Mouse (Mus musculus) urinary bladder, postnatal 4 days (tissue): ENCODE results near the gene Dkk1.
"Not testable (repeated sequence)": the region's sequence is repeated elsewhere in the genome, so short reads cannot be mapped to it uniquely, and the experiment has no call there.

Experiments used
- DNase-seq, 2 experiments: peaks; one replicate each; pipeline ENCODE4 v3.0.0; 2021 to 2022; ENCODE audit warnings: low spot score in 2 of 2

The Dkk1 gene

GRCm38 (mm10) chr19:30549044-30549853 lies at the start of gene Dkk1:
Gene Dkk1 (minus strand): TSS chr19:30549665.
- no peak for DNase-seq

DNA sequence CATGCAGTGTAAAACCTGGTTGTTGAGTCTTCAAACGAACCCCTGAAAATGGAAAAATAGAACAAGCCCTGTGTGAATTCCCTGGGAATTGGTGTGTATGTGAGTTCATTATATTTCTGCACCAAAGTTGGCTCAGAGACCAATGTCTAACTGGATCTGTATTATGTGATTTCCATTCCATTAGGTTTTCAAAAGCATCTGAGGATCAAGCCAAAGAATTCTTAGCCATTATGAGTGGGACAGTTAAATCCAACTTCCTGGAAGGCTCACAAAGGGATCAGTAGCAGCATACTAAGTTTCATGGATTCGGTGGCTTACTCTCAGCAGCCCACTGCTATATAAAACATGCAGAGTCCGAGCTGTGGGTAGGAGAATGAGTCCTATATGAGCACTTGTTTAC lies 36.9 kb upstream of the Dkk1 start:
- no peak for DNase-seq

DNA sequence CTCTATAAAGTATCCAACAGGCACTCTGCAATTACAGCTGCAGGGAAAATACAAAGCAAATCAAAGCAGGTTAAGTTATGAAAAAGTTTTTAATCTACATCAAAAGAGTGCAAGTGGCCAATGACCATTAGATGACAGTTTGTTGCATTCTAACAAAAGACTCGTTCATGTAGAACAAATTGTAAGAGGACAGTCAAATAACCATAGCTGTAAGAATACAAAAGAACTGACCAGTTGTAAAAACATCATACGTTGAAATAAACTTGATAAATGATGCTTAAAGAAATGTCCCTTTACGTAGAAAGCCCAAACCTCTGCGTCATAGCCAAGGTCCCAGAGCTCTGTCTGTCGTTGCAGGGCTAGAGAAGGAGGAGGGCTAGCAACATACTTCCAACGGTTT lies 15.1 kb upstream of the Dkk1 start:
- DNase-seq: no peak

DNA sequence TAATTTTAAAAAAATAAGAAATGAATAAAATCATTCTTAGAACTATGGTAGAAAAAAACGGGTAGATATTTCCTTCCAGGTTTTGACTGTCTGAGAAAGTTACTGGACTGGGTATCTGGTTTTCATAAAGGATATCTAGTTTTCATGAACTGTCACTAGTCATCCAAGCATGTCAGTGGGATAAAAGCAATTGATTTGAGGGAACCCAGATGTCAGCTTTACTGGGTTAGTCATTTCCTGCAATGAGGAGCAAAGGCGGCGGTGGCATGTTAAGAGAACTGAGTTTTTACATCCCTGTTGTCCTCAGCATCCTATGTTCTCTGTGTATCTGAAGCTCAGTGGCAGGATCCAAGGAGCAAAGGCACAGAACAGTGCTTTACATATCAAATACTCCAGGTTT lies 14.4 kb upstream of the Dkk1 start:
- no peak for DNase-seq

DNA sequence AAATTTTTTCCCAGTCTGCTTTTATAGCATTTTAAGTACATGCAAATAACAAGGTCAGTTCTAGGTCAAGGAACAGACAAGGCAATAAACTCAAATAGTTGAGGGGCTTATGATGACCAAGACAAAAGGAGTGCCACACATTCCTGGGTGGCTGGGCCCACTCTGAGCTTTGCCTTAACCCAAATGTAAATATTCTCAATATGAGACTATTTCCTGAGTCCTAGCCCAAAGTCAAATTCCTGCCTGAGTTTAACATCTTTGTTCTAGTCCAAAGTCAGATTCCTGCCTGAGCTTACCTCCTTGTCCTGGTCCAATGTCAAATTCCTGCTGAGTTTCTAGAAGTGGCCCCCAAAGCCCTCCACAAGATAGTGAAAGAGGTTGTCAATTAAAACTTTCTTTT lies 8.6 kb upstream of the Dkk1 start:
- no peak for DNase-seq

DNA sequence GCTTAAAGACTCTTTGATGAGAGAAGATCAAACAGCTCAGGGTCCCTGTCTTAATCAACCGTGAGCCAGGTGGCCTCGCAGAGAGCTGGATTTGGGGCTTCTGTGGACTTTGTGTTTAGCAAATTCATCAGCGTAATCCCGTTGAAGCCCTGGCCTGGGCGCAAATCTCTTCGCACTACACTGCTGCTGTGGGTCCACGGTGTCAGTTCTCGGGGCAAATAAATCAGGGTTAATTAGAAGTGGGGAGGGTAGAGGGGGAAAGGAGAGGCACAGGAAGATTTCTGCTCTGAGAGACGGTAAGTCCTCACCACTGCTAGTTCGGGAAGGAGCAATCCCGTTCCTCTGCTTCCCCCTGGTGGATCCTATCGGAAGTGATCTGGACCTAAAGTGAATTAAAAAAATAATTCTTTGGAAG lies 5.0 kb upstream of the Dkk1 start:
- peak in 1 of 2 experiments; percentile 69 for DNase-seq

DNA sequence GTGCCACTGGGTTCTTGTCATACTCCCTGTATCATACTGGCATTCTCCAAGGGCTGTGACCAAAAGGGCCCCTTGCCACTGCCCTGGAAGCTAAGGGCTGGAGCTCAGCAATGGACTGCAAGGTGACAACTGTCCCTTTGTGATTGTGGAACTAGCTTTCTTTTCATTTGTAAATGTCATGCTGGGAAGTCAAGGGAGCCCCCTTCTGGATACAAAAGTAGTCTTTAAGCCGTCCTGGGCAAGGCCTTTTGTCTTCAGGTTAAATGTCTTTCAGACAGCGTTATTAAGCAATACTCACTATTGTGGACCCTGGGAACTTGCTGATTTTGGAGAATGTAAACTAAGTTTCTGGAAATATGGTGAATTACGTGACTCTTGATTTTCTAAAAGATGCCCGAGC lies 4.3 kb upstream of the Dkk1 start:
- no peak for DNase-seq

DNA sequence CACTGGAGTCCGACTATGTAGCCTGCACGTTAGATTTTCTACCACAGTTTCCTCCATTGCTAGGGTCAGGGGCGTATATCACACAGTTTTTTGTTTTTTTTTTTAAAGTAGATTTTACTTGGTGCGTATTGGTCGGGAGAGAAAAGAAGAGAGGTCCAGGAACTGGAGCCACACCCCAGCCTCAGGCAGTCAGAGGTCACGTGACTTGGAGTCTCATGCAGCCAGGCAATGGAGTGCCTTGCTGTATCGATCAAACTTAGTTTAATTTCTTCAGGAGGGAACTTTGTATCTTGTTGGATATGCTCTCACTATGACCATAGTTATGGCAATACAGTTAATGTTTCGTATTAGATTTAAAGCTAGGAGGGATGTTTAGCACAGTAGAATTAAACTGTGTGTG lies 2.8 kb upstream of the Dkk1 start:
- no peak for DNase-seq

DNA sequence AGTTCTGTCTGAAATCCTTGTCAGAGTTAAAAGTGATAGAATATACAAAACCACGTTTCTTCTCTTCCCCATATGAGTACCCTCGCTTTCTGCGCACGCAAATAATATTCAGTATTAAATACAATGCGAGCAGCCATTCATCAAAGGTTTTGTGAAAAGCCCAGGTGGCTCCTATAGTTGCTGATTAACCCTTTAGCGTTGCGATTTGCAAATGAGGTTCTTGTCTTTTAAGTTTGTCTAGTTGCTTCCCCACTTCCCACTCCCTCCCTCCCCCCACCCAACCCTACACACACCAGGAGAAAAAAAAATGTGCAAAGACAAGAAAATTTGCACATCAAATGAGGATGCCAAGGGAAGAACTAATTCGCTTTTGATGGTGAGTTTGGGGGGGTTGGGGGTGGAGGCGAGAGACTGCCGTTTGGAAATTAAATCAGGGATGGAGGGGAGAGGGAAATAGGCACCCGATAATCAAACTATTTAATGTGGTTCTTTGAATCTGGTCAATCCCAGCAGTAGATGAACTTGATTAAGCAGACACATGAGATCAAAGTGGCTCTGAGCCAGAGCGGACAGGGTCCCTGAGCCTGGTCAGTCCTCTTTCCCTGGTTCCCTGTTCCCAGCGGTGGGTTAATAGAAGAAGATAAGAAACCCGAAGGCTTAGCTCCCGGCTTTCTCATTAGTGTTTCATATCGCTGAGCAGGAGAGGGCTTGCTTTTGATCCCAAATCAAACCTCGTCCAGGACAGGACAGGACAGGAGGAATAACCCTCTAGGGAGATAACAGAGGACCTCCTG lies 586 bp upstream of the Dkk1 start:
- DNase-seq: no peak

DNA sequence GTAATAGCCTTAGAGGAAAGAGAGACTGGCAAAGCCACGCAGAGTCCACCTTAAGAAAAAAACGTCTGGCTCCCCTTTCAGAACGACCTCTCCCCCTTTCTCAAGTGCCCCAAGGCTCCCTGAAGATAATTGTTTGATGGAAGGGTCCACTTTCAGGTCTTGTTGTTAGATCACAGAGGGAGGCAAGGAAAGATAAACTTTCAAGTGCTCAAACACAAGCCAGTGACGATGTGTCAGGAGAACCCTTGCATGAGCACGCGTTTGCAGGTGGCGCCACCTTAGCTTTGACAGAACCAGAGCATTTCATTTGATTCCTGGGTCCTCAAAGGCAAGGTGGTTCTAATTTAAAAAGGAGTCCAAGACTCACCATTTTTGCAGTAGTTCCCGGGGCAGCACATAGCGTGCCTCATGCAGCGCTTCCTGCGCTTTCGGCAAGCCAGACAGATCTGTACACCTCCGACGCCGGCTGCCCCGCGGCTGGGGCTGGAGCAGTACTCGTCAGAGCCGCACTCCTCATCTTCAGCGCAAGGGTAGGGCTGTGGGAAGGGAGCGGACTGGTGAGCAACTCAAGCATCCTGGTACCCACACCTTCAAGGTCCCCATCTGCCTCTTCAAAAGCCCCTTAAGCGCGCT lies 938 bp downstream of the Dkk1 start:
- DNase-seq: no peak

DNA sequence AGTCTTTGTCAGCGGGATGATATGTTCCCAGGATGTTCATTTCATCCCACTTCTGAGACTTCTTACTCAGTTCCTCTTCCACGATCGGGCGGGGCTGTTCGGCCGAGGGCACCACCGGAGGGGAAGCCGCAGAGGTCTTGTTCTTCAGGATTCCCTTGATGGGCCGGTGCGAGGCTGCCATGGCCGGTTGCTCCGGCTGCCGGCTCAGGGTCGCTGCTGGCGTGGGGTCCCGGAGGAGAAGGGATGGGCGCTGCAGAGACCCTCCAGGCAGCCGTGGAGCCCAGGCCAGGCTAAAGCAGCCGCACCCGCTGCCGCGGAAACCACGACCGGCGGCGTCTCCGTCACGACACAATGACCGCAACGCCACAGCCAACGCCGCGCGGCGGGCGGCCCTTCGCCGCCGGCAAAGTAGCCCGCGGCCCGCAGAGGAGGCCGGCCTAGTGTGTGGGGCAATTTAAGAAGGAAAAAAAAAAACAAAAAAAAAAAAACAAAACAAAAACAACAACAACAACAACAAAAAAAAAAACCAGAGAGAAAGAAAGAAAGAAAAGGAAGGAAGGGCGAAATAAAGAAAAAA lies 10.0 kb downstream of the Dkk1 start:
- DNase-seq: not testable (repeated sequence)

DNA sequence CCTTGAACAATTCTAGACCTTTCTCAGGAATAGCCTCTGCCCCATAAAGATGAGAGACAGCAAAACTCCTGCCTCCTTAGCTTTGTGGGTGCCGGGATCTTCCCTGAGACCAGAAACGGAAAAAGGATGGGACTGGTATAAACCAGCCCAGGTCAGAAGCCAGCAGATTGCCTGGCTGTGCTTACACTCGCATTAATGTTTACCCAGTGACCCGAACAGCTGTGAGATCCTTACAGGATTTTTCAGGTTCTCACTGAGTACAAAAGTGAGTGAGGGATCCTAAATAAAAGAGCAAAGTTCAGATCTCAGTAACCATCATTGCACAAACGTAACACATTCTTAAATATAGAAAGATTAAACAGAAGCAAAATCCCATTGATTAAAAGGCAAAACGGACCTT lies 32.7 kb downstream of the Dkk1 start:
- no peak for DNase-seq

GRCm38 (mm10) chr19:30510481-30510880 lies 39.0 kb downstream of the Dkk1 start:
- no peak for DNase-seq

DNA sequence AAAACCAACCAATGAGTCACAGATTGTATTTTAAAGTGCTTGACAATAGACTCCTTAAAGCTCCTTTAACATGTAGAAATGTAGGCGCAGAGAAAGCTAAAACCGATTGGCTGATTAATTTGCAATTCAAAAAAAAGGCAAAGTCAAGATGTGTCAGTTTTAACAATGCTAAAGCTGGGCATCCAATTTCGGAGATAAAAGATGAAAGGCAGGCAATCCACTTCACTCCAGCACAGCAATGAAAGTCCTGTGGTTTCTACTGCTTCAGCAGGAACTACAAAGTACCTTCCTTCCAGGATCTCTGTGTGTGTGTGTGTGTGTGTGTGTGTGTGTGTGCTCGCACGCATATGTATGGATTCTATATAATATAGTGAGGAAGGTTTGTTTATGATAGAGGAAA lies 44.0 kb downstream of the Dkk1 start:
- DNase-seq: no peak
